9 mouse cellular contexts compared by ENCODE assay signal in genomic region chr1:51466385-51466784, GRCm38 (mm10). TPM values are rescaled to one million over a fixed set of nuclear protein-coding genes. Genes with fewer than 3 reads are reported as not detected.
DNase-seq lines count a peak whose midpoint lies in the region; ATAC-seq and TF ChIP-seq lines count a peak whose summit lies in the region.
"Had no signal": no experiment of that assay in that cellular context is flagged by ENCODE, and none has a peak within 500 bp of the region (broad histone marks: within the 10 kb centered on the region; RNA-seq: fewer than 3 reads in every experiment).

No protein-coding gene starts in this region.

- WGBS in hindbrain, embryonic 14.5 days: 55% methylated on average over 1 of the region's 1 CpGs

- H3K36me3 ChIP-seq in myocyte (ENCODE audit: control insufficient read depth, insufficient read depth): peaks cover 39% of the 10 kb centered on the region
- H3K36me3 ChIP-seq in hindbrain, embryonic 14.5 days (replicated peaks; ENCODE audit: control insufficient read depth, insufficient read depth): no peaks in the 10 kb centered on the region; the same call in 1 of the 2 replicates

- no peaks in the 10 kb centered on the region for H3K27me3 ChIP-seq in myocyte (ENCODE audit: control insufficient read depth, insufficient read depth, insufficient read length)
- H3K27me3 ChIP-seq in hindbrain, embryonic 14.5 days (ENCODE audit: control insufficient read depth, insufficient read depth, low read length): no peaks in the 10 kb centered on the region

- ATAC-seq in hindbrain, embryonic 14.5 days (ENCODE audit: low FRiP score): no peak

- H3ac ChIP-seq in myocyte (ENCODE audit: control insufficient read depth, insufficient read length): no peak overlapping the region

- H3K9me3 ChIP-seq in hindbrain, embryonic 14.5 days (ENCODE audit: control insufficient read depth, low read length): no peaks in the 10 kb centered on the region

- no peak overlapping the region for H3K4me3 ChIP-seq in left cerebral cortex, adult 2 months
- no peak overlapping the region for H3K4me3 ChIP-seq in myocyte
- no peak overlapping the region for H3K4me3 ChIP-seq in hindbrain, embryonic 14.5 days (replicated peaks; ENCODE audit: low read length)

- H3K9ac ChIP-seq in hindbrain, embryonic 14.5 days: no peak overlapping the region

- peak; percentile 66 for TF ChIP-seq CTCF in left cerebral cortex, adult 2 months (IDR thresholded peaks at IDR 0.05)

- no peak for TF ChIP-seq POLR2A in myocyte (IDR thresholded peaks at IDR 0.05; ENCODE audit: insufficient read length, low read depth)

- intact Hi-C loops in left cerebral cortex, adult 2 months (cut with DNase I): no loop called here
- intact Hi-C loops in left cerebral cortex, postnatal 4 days (cut with DNase I): no loop called here

- no peak overlapping the region for H3K27ac ChIP-seq in left cerebral cortex, adult 2 months
- H3K27ac ChIP-seq in hindbrain, embryonic 14.5 days: no peak overlapping the region

- H3K79me2 ChIP-seq in myocyte (ENCODE audit: control insufficient read depth, insufficient read depth): no peaks in the 10 kb centered on the region

- H3K4me2 ChIP-seq in myocyte (ENCODE audit: low read depth): no peak overlapping the region
- H3K4me2 ChIP-seq in hindbrain, embryonic 14.5 days (replicated peaks): no peak overlapping the region

- no peaks in the 10 kb centered on the region for H3K4me1 ChIP-seq in hindbrain, embryonic 14.5 days (replicated peaks; ENCODE audit: control insufficient read depth, insufficient read depth, low read length)

- DNase-seq in cerebellum, postnatal 10 days: peak; percentile 35 to 57
- no peak for DNase-seq in cerebellum, postnatal 4 days (ENCODE audit: low spot score in 2 of 2)
- no peak for DNase-seq in left cerebral cortex, adult 2 months (ENCODE audit: extremely low spot score in 1 of 2, low spot score in 2 of 2)
- no peak for DNase-seq in left cerebral cortex, postnatal 4 days
- peak; percentile 91 for DNase-seq in adipocyte (ENCODE audit: low spot score)
- no peak for DNase-seq in hindbrain, embryonic 14.5 days (ENCODE audit: low spot score)
- DNase-seq in right cerebral cortex, postnatal 4 days: no peak
- DNase-seq: layer of hippocampus, postnatal 36 days had no signal

TF ChIP-seq in myocyte, 11 proteins besides CTCF, POLR2A, EP300 and RAD21:
- TF ChIP-seq POLR2AphosphoS2 (IDR thresholded peaks at IDR 0.05; ENCODE audit: insufficient read length, low read depth) (peak; percentile 47), MYOD1 (IDR thresholded peaks at IDR 0.05; ENCODE audit: control insufficient read depth in 1 of 3, insufficient read length in 2 of 3, low read depth in 2 of 3) (no peak)

RNA-seq across cellular contexts. Expression of gene Nabp1, which starts 11.8 kb away (rescaled TPM):
- 10 to 100 TPM; 13.6 to 14.6 TPM for total RNA-seq in left cerebral cortex, adult 2 months (2021)
- total RNA-seq in left cerebral cortex, postnatal 4 days (2021): 1 to 10 TPM; 7.7 to 8.4 TPM
- 21.2 TPM for polyA plus RNA-seq in myocyte (2012; fragmentation: generic; extraction: Trizol)
- polyA plus RNA-seq in hindbrain, embryonic 14.5 days (2014; fragmentation: Nextera tagmentation; extraction: Ambion mirVana): 9.0 and 9.1 TPM in 2 replicates

Comparison
In these comparisons a context has a peak if more than half of its experiments do, and no peak if none do; other contexts are left out.
1. DNase-seq: peak in cerebellum, postnatal 10 days (2 of 2) and adipocyte (single experiment); none in cerebellum, postnatal 4 days (0 of 2), left cerebral cortex, adult 2 months (0 of 2), left cerebral cortex, postnatal 4 days (single experiment), hindbrain, embryonic 14.5 days (single experiment) and right cerebral cortex, postnatal 4 days (single experiment).